Mouse (Mus musculus) ES-CJ7 (cell line): Measurements from ENCODE around the gene Gm49378.

Source experiments
- DNase-seq: peaks from one replicate; pipeline ENCODE4 v3.0.0; 2011; ENCODE audit warnings: low read depth, low spot score

Gm49378 gene

DNA sequence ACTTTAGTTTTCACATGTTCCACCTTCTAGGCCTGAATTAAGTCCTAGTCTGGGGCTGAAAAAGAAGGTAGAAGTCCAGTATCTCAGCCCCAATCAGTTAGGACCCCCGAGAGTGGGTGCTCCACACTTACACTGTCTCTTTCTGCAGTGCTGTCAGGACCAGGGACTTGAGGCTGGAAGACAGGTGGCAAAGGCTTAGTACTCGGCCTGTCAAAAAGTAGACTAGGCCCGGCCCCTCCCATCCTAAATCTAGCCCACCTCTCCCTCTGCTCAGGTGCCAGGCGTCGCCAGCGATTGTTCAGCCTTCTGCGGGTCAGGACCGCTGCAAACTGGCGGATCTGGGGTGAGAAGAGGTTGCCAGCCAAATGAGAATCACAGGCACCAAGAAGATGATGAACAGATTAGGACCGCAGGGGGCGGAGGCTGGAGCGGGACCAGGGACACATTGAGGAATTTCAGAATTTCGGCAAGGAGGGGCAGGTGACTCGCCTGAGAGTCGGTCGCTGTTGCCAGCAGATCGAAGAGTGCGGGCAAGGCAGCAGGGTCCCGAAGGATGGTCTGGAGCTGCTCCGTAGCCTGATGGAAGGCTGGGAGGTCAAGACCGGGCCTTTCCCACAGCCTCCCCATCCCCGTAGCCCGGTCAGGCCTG, 2.7 kb downstream of the Gm49378 start:
- peak; percentile 25 for DNase-seq

- peak; percentile 68 for DNase-seq
Observed at GRCm38 (mm10) chr14:55629312-55629711, 8.4 kb downstream of the Gm49378 start.

DNA sequence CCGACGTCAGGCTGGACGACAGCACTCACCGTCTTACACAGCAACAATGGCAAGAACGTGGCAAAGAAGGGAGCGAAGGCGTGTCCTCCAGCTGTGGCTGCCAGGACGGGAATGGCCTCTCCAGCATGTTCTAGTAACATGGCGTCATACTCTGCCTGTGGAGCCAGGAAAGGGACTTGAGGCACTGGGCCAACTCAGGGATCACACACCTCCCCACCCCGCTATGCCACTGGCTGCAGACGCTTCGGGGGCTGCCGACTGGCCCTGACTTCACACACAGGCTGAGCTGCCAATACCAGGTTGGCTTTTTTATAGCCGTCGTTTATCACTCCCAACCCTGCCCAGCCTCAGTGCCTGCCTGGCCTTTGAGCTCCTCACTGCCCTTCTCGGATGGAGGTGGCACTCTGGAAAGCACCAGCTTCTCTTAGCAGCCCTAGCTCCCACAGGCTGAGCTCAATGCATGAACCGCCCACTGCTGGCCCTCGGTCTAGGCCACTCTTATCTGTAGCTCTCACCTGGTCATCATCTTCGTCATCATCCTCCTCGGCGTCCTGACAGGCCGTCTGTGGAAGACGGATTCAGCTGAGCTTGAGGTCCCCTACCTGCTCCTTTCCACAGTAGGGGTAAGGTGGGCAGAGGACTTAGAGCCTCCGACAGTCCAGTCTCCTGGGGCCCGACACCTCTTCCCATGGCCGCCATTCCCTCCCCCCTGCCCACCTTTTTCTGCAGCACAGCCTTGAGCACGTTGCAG, 9.4 kb downstream of the Gm49378 start:
- DNase-seq = no peak

- DNase-seq = no peak
Observed at GRCm38 (mm10) chr14:55618486-55619195, 19.1 kb downstream of the Gm49378 start.

GRCm38 (mm10) chr14:55617822-55618221, 19.9 kb downstream of the Gm49378 start, which contains the start of gene Rec8:
Rec8 (plus strand) TSS chr14:55618037.
- DNase-seq = peak; percentile 97

DNA sequence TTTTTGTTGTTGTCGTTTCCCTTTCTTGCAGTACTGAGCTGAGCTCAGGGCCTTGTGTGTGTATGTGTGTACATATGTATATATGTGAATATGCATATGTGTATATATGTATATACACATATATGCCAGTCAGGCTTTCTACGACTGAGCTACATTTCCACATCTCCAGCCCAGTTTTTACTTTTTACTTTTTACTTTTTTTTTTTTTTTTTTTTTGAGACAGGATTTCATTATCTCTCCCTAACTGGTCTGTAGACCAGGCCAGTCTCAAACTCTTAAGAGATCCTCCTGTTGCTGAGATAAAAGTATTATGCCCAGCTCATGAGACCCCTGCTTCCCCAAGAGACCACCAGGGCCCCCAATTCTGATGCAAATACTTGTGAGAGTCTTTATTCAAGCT, 20.9 kb downstream of the Gm49378 start:
- no peak for DNase-seq

DNA sequence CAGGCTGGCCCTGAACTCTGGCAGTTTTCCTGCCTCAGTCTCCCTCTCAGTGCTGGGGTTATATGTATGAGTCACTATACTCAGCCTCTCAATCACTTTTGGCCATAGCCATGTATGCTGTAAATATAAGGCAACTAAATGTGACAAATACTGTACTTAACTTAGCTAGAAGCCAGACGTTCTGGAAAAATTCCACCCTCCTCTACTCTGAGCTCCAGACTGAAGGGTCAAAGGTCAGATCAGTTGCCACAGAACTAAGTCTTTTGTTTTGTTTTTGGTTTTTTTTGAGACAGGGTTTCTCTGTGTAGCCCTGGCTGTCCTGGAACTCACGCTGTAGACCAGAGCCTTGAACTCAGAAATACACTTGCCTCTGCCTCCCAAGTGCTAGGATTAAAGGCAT, 21.8 kb downstream of the Gm49378 start:
- no peak for DNase-seq

- DNase-seq = no peak
Observed at GRCm38 (mm10) chr14:55614565-55615178, 23.0 kb downstream of the Gm49378 start.

DNA sequence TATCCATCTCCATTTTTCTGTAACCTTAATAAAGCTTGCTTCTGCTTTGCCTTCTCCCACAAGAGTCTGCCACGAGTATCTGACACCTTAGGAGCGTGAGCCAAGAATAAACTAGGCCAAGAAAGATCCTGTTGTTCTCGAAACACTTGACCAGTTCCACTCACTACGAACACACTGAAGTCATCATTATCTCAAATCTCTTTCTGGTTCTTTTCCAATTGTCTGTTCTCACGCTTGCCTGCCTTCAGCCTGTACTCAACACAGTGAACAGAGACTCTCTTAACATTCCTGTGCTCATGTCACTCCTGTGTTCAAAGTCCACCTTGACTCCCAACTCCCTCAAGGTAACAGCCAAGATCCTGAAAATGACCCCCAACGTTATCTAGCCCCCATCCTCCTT, 24.3 kb downstream of the Gm49378 start:
- no peak for DNase-seq

DNA sequence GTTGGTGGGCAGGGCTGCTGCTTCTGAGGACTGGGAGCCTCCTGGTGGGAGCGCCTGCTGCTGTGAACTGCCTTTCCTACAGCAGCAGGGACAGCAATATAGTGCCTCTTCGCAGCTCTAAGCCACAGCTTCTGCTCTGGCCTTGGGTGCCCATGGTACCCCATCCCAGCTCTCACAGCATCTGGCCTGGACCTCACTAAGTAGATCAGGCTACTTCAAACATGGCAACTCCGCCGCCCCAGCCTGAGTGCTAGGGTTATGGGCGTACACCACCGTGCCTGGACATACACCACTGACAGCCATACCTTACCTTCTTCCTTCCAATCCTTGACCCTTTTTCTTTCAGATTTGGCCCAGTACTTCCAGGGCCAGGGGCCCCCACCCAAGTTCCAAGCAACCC, 29.4 kb downstream of the Gm49378 start:
- DNase-seq = no peak

- DNase-seq = no peak
Observed at GRCm38 (mm10) chr14:55605743-55606459, 31.8 kb downstream of the Gm49378 start.

- peak; percentile 29 for DNase-seq
Observed at GRCm38 (mm10) chr14:55604823-55605222, 32.9 kb downstream of the Gm49378 start.

- DNase-seq = peak; percentile 99
Observed at GRCm38 (mm10) chr14:55603633-55604576, 33.8 kb downstream of the Gm49378 start.

DNA sequence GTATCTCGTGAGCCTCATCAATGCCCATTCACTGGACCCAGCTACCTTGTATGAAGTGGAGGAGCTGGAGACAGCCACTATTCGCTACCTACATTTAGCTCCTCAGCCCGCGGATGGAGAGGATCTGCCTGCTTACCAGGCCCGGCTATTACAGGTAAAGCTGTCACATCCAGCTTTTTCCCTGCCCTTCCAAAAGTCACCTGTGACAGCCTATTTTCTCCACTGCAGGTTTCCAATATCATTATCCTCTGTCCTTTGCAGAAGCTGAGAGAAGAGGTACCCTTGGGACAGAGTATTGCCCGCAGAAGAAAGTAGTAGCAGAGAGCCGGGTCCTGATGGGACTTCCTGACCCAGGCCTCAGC, 34.4 kb downstream of the Gm49378 start, which contains the start of gene Irf9:
Irf9 (plus strand) TSS at position 301 of the 362 bp plus-strand sequence.
- no peak for DNase-seq

GRCm38 (mm10) chr14:55598521-55599390, 38.9 kb downstream of the Gm49378 start:
- DNase-seq = no peak

- no peak for DNase-seq
Observed at GRCm38 (mm10) chr14:55596036-55596690, 41.5 kb downstream of the Gm49378 start.

DNA sequence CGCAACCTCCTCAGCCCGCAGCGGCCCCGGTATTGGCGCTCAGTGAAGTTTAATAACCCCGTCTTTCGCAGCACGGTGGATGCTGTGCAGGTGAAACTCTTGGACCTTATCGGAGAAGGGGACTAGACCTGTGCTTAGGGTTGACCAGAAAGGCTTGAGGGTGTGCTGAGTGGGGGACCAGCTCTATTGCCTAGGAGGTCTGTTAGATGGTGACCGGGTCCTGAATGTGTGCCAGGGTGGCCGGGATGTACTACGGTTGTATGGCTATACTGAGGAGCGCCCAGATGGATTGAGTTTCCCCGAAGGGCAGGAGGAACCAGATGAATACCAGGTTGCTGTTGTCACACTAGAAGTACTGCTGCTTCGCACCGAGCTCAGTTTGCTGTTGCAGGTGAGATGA, 45.5 kb downstream of the Gm49378 start:
- no peak for DNase-seq

DNA sequence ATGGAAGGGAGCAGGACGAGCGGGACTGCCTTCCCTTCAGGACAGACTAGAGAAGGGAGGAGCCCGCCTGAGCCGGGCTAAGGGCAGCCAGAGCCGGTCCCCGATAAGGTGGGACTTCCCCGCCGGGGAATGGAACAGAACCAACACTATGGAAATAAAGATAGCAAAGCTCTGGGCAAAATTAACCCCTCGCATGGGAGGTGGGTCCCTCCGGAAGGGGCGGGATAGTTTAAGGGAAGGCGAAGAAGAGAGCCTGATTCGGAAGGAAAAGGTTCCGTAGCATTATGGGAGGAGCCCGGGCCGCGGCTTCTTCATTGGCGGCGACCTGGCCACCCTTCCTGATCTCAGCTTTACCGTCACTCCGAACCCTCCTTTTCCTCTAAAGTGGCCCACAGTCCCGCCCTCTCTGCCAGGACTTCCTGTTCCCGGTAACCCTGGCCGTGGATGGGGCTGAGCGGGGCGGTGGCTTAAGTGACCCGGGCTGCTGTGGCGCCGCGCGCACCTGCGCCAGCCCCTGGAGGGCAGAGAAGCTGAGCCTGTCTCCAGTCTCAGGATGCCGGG, 46.3 kb downstream of the Gm49378 start, which contains the start of gene Rnf31:
Rnf31 (plus strand) TSS at position 378 of the 561 bp plus-strand sequence.
- peak; percentile 96 for DNase-seq
